22 mouse cellular contexts compared by ENCODE assay signal in genomic region chr4:124053340-124054038, GRCm38 (mm10).
DNase-seq lines count a peak whose midpoint lies in the region; ATAC-seq and TF ChIP-seq lines count a peak whose summit lies in the region.
"Had no signal": no experiment of that assay in that cellular context is flagged by ENCODE, and none has a peak within 500 bp of the region (broad histone marks: within the 10 kb centered on the region; RNA-seq: fewer than 3 reads in every experiment).

No protein-coding gene starts in this region.

- H3K4me2 ChIP-seq in liver, embryonic 13.5 days, result peak overlapping the region; percentile 43
- no peak overlapping the region for H3K4me2 ChIP-seq in liver, embryonic 16.5 days (ENCODE audit: low read depth, low read length)
- no peak overlapping the region for H3K4me2 ChIP-seq in forebrain, embryonic 15.5 days (replicated peaks)
- H3K4me2 ChIP-seq: heart, embryonic 13.5 days; hindbrain, embryonic 12.5 days; hindbrain, embryonic 15.5 days had no signal

- TF ChIP-seq EP300 in MEL (IDR thresholded peaks at IDR 0.05; ENCODE audit: low read depth in 1 of 2, low read length in 2 of 2), result peak; percentile 80 to 85

- H3K79me2 ChIP-seq in MEL (ENCODE audit: control insufficient read depth, insufficient read depth, low read length, poor library complexity), result no peaks in the 10 kb centered on the region

- WGBS in liver, embryonic 13.5 days (ENCODE audit: insufficient replicate concordance), result 50% methylated on average over 2 of the region's 2 CpGs
- WGBS in liver, embryonic 16.5 days (ENCODE audit: insufficient replicate concordance), result 65% methylated on average over 2 of the region's 2 CpGs
- 86% methylated on average over 2 of the region's 2 CpGs for WGBS in forebrain, embryonic 15.5 days

- no peaks in the 10 kb centered on the region for H3K9me3 ChIP-seq in MEL (replicated peaks; ENCODE audit: insufficient read depth, low read length)
- H3K9me3 ChIP-seq in liver, embryonic 13.5 days (replicated peaks), result no peaks in the 10 kb centered on the region; the same call in 1 of the 2 replicates
- H3K9me3 ChIP-seq in liver, embryonic 16.5 days (replicated peaks; ENCODE audit: control insufficient read depth, low read length), result no peaks in the 10 kb centered on the region; the same call in 1 of the 2 replicates
- no peaks in the 10 kb centered on the region for H3K9me3 ChIP-seq in forebrain, embryonic 15.5 days
- H3K9me3 ChIP-seq: heart, embryonic 10.5 days; heart, embryonic 13.5 days; hindbrain, embryonic 12.5 days; hindbrain, embryonic 15.5 days had no signal

- H3K9ac ChIP-seq in MEL (ENCODE audit: control insufficient read depth, low read depth, low read length, poor library complexity, severe bottlenecking), result no peak overlapping the region
- no peak overlapping the region for H3K9ac ChIP-seq in liver, embryonic 13.5 days
- no peak overlapping the region for H3K9ac ChIP-seq in liver, embryonic 16.5 days (ENCODE audit: low read depth, low read length)
- no peak overlapping the region for H3K9ac ChIP-seq in forebrain, embryonic 15.5 days (replicated peaks)
- H3K9ac ChIP-seq: heart, embryonic 13.5 days; hindbrain, embryonic 12.5 days; hindbrain, embryonic 15.5 days had no signal

- no peak for TF ChIP-seq POLR2A in MEL (IDR thresholded peaks at IDR 0.05; ENCODE audit: control insufficient read depth in 1 of 2, insufficient read depth in 1 of 2, low read depth in 1 of 2, low read length in 2 of 2, poor library complexity in 1 of 2)

- H3K4me1 ChIP-seq in MEL (ENCODE audit: control insufficient read depth in 1 of 2, insufficient read depth in 2 of 2, low read length in 2 of 2), result peaks cover 0 to 3% of the 10 kb centered on the region in 2 experiments; a peak in 1 of 4 replicates
- peaks cover 16% of the 10 kb centered on the region for H3K4me1 ChIP-seq in liver, embryonic 13.5 days (replicated peaks)
- no peaks in the 10 kb centered on the region for H3K4me1 ChIP-seq in liver, embryonic 16.5 days (ENCODE audit: control insufficient read depth, low read depth, low read length)
- peaks cover 10% of the 10 kb centered on the region for H3K4me1 ChIP-seq in forebrain, embryonic 15.5 days
- H3K4me1 ChIP-seq: heart, embryonic 10.5 days; heart, embryonic 13.5 days had no signal

- H3K4me3 ChIP-seq in MEL (ENCODE audit: control insufficient read depth in 1 of 2, insufficient read depth in 1 of 2, low read depth in 2 of 2, low read length in 2 of 2), result no peak overlapping the region
- no peak overlapping the region for H3K4me3 ChIP-seq in liver, embryonic 13.5 days (replicated peaks)
- no peak overlapping the region for H3K4me3 ChIP-seq in liver, embryonic 16.5 days (ENCODE audit: low read depth, low read length)
- H3K4me3 ChIP-seq in forebrain, embryonic 15.5 days, result no peak overlapping the region
- H3K4me3 ChIP-seq: heart, adult 2 months; heart, embryonic 10.5 days; heart, embryonic 13.5 days; hindbrain, embryonic 12.5 days; hindbrain, embryonic 15.5 days had no signal

- peak; percentile 78 for DNase-seq in MEL (ENCODE audit: low read depth, low spot score)
- DNase-seq in c-Kit-positive CD71-positive TER-119-positive erythroid progenitor cells, embryonic 14.5 days (ENCODE audit: low spot score), result peak; percentile 6
- no peak for DNase-seq in liver, embryonic 13.5 days
- DNase-seq in left cerebral cortex, postnatal 25 days (ENCODE audit: low spot score in 2 of 2), result no peak
- DNase-seq in heart, postnatal 14 days, result no peak
- DNase-seq: adrenal gland, adult 8-10 months; adrenal gland, postnatal 25 days; cerebellum, adult 18-20 months; cerebellum, adult 9-10 months; cerebellum, postnatal 14 days; gastrocnemius, postnatal 10 days; gastrocnemius, postnatal 36 days; heart, adult 2 months had no signal

- H3K27me3 ChIP-seq in MEL (ENCODE audit: control insufficient read depth in 1 of 2, insufficient read depth in 2 of 2, low read length in 2 of 2), result no peaks in the 10 kb centered on the region
- H3K27me3 ChIP-seq in liver, embryonic 13.5 days, result no peaks in the 10 kb centered on the region
- H3K27me3 ChIP-seq in liver, embryonic 16.5 days (ENCODE audit: control insufficient read depth, insufficient read depth, low read depth, low read length), result no peaks in the 10 kb centered on the region
- H3K27me3 ChIP-seq in forebrain, embryonic 15.5 days, result no peaks in the 10 kb centered on the region
- H3K27me3 ChIP-seq: heart, embryonic 13.5 days; hindbrain, embryonic 12.5 days; hindbrain, embryonic 15.5 days had no signal

- intact Hi-C loops in left cerebral cortex, postnatal 25 days (cut with DNase I), result no loop called here
- intact Hi-C loops in heart, postnatal 14 days (cut with DNase I), result no loop called here

- TF ChIP-seq CTCF in MEL (IDR thresholded peaks at IDR 0.05 in 2 of 3, conservative IDR thresholded peaks at IDR 0.05 in 1 of 3; ENCODE audit: control insufficient read depth in 1 of 3, insufficient read depth in 1 of 3, low read depth in 2 of 3, low read length in 3 of 3, poor library complexity in 1 of 3, severe bottlenecking in 1 of 3), result no peak

- TF ChIP-seq RAD21 in MEL (IDR thresholded peaks at IDR 0.05; ENCODE audit: low read depth, low read length), result no peak

- peak; percentile 95 for ATAC-seq in liver, embryonic 13.5 days (ENCODE audit: low read depth)
- ATAC-seq in liver, embryonic 16.5 days (ENCODE audit: low read depth), result peak; percentile 63
- no peak for ATAC-seq in forebrain, embryonic 15.5 days (replicated peaks)
- ATAC-seq: activated CD4-positive, CD25-positive, alpha-beta regulatory T cell, adult 4 months; CD4-positive, CD25-positive, alpha-beta regulatory T cell, adult 4 months; forebrain, embryonic 14.5 days had no signal

- peak overlapping the region; percentile 70 for H3K27ac ChIP-seq in MEL (ENCODE audit: control insufficient read depth, low read depth, low read length)
- H3K27ac ChIP-seq in liver, embryonic 13.5 days, result peak overlapping the region; percentile 70
- no peak overlapping the region for H3K27ac ChIP-seq in liver, embryonic 16.5 days (ENCODE audit: low read length)
- H3K27ac ChIP-seq in forebrain, embryonic 15.5 days (replicated peaks), result no peak overlapping the region
- H3K27ac ChIP-seq: heart, adult 2 months; heart, embryonic 10.5 days; heart, embryonic 13.5 days; hindbrain, embryonic 12.5 days; hindbrain, embryonic 15.5 days had no signal

- peaks cover 0 to 3% of the 10 kb centered on the region in 2 experiments; a peak in 1 of 4 replicates for H3K36me3 ChIP-seq in MEL (ENCODE audit: control insufficient read depth in 1 of 2, insufficient read depth in 2 of 2, low read length in 2 of 2)
- no peaks in the 10 kb centered on the region for H3K36me3 ChIP-seq in liver, embryonic 13.5 days
- H3K36me3 ChIP-seq in liver, embryonic 16.5 days (ENCODE audit: control insufficient read depth, insufficient read depth), result no peaks in the 10 kb centered on the region
- no peaks in the 10 kb centered on the region for H3K36me3 ChIP-seq in forebrain, embryonic 15.5 days
- H3K36me3 ChIP-seq: heart, embryonic 10.5 days; heart, embryonic 13.5 days; hindbrain, embryonic 12.5 days; hindbrain, embryonic 15.5 days had no signal

TF ChIP-seq in MEL, 35 proteins besides CTCF, POLR2A, EP300 and RAD21:
- no peak for TF ChIP-seq GABPA (IDR thresholded peaks at IDR 0.05; ENCODE audit: low read depth, low read length)
- TF ChIP-seq USF1 (IDR thresholded peaks at IDR 0.05; ENCODE audit: low read depth, low read length), result no peak
- no peak for TF ChIP-seq MYC (IDR thresholded peaks at IDR 0.05; ENCODE audit: low read depth, low read length)
- TF ChIP-seq ETS1 (IDR thresholded peaks at IDR 0.05; ENCODE audit: low read depth, low read length), result 0 out of 2 replicates have a peak, but pooled peaks have one; percentile 25
- peak; percentile 36; the same call in 1 of the 2 replicates for TF ChIP-seq TCF12 (IDR thresholded peaks at IDR 0.05; ENCODE audit: low read depth, low read length)
- no peak for TF ChIP-seq ZNF384 (IDR thresholded peaks at IDR 0.05; ENCODE audit: low read depth, low read length)
- TF ChIP-seq MEF2A (IDR thresholded peaks at IDR 0.05; ENCODE audit: extremely low read depth, insufficient replicate concordance, low read depth, low read length, poor library complexity, severe bottlenecking), result no peak
- TF ChIP-seq CHD2 (IDR thresholded peaks at IDR 0.05; ENCODE audit: low read length), result no peak
- no peak for TF ChIP-seq POLR2AphosphoS5 (IDR thresholded peaks at IDR 0.05; ENCODE audit: borderline replicate concordance, low read depth, low read length)
- no peak for TF ChIP-seq E2F4 (IDR thresholded peaks at IDR 0.05; ENCODE audit: borderline replicate concordance, low read depth, low read length)
- no peak for TF ChIP-seq KAT2A (conservative IDR thresholded peaks at IDR 0.05; ENCODE audit: low read depth, low read length)
- peak; percentile 76 for TF ChIP-seq GATA1 (IDR thresholded peaks at IDR 0.05; ENCODE audit: low read depth, low read length)
- no peak for TF ChIP-seq CHD1 (IDR thresholded peaks at IDR 0.05; ENCODE audit: low read depth, low read length)
- no peak for TF ChIP-seq MYB (IDR thresholded peaks at IDR 0.05; ENCODE audit: low read depth, low read length)
- TF ChIP-seq NRF1 (IDR thresholded peaks at IDR 0.05; ENCODE audit: insufficient read depth, low read depth, low read length, poor library complexity, severe bottlenecking), result no peak
- TF ChIP-seq POLR2AphosphoS2 (IDR thresholded peaks at IDR 0.05; ENCODE audit: low read length), result no peak
- TF ChIP-seq TAL1 (IDR thresholded peaks at IDR 0.05; ENCODE audit: low read length), result peak; percentile 74
TF ChIP-seq in MEL: peak in this region for 4.

Comparison
In these comparisons a context has a peak if more than half of its experiments do, and no peak if none do; other contexts are left out.
1. H3K27ac ChIP-seq: peak in MEL (single experiment) and liver, embryonic 13.5 days (single experiment); none in liver, embryonic 16.5 days (single experiment) and forebrain, embryonic 15.5 days (single experiment).
2. DNase-seq: peak in MEL (single experiment) and c-Kit-positive CD71-positive TER-119-positive erythroid progenitor cells, embryonic 14.5 days (single experiment); none in liver, embryonic 13.5 days (single experiment), left cerebral cortex, postnatal 25 days (0 of 2) and heart, postnatal 14 days (0 of 2).